ENCODE assay signal across 8 mouse cellular contexts in the genomic region with DNA sequence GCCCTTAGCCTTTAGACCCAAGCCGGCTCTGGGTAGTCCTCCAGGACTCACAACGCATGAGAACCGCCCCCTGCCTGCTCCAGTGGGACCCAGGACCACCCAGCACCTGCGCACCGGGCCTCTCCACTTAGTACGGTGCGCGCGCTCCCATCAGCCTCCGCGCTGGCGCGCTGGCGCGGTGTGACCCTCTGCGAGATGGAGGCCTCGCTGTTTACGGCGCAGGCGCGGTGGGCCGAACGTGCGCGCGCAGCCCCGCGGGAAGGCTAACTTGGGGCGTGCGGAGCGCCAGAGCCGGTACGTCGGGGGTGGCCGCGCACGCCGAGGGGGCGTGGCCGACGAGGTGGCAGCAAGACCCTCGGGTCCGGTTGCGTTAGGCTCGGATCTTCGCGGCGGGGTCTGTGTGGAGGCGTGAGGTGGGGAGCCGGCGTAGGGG. TPM values are rescaled to one million over a fixed set of nuclear protein-coding genes. Genes with fewer than 3 reads are reported as not detected.
DNase-seq lines count a peak whose midpoint lies in the region; ATAC-seq and TF ChIP-seq lines count a peak whose summit lies in the region.

A gene (plus strand): TSS at position 156 of the 433 bp plus-strand sequence.
A gene (plus strand): TSS at position 344 of the 433 bp plus-strand sequence.

- H3K4me2 ChIP-seq in lung, postnatal 0 days (replicated peaks; ENCODE audit: low read depth, low read length) = peak within 1 kb of the TSS; percentile 95

- WGBS in hindbrain, embryonic 10.5 days = under 1% methylated on average over 51 of the region's 51 CpGs
- WGBS in lung, postnatal 0 days = 1% methylated on average over 45 of the region's 51 CpGs

- no peaks in the 10 kb centered on the region for H3K9me3 ChIP-seq in hindbrain, embryonic 10.5 days
- no peaks in the 10 kb centered on the region for H3K9me3 ChIP-seq in lung, postnatal 0 days (ENCODE audit: low read length)

- peak within 1 kb of the TSS; percentile 95 for H3K27ac ChIP-seq in hindbrain, embryonic 10.5 days
- H3K27ac ChIP-seq in lung, postnatal 0 days (ENCODE audit: low read length) = peak within 1 kb of the TSS; percentile 76

- H3K36me3 ChIP-seq in hindbrain, embryonic 10.5 days = peaks cover 22% of the 10 kb centered on the region
- H3K36me3 ChIP-seq in lung, postnatal 0 days (ENCODE audit: insufficient read depth, low read length) = no peaks in the 10 kb centered on the region

- H3K9ac ChIP-seq in lung, postnatal 0 days (replicated peaks; ENCODE audit: low read depth) = peak within 1 kb of the TSS; percentile 68

- H3K4me3 ChIP-seq in hindbrain, embryonic 10.5 days = peak within 1 kb of the TSS; percentile 84
- peak within 1 kb of the TSS; percentile 76 for H3K4me3 ChIP-seq in lung, postnatal 0 days (ENCODE audit: low read depth, low read length)

- H3K27me3 ChIP-seq in hindbrain, embryonic 10.5 days (ENCODE audit: insufficient read depth, poor library complexity, severe bottlenecking) = no peaks in the 10 kb centered on the region
- H3K27me3 ChIP-seq in lung, postnatal 0 days (replicated peaks; ENCODE audit: insufficient read depth, low read length) = no peaks in the 10 kb centered on the region

- H3K4me1 ChIP-seq in hindbrain, embryonic 10.5 days (replicated peaks) = peaks cover 28% of the 10 kb centered on the region
- H3K4me1 ChIP-seq in lung, postnatal 0 days (ENCODE audit: insufficient read depth, low read depth, low read length) = peaks cover 5% of the 10 kb centered on the region; the same call in 1 of the 2 replicates

- peak; percentile 98 for ATAC-seq in frontal cortex, adult (ENCODE audit: low TSS enrichment)
- ATAC-seq in lung, postnatal 0 days = peak; percentile 98

- TF ChIP-seq EP300 in lung, postnatal 0 days (IDR thresholded peaks at IDR 0.05) = no peak

- no peak for TF ChIP-seq CTCF in lung, postnatal 0 days (IDR thresholded peaks at IDR 0.05)

- DNase-seq in MEL-GATA-1-ER (ENCODE audit: extremely low read depth, low read depth) = peak; percentile 74
- DNase-seq in cerebellum, adult 8-10 months = peak; percentile 94
- peak; percentile 98 for DNase-seq in hindbrain, embryonic 10.5 days (ENCODE audit: low spot score)
- peak; percentile 94 for DNase-seq in layer of hippocampus, adult 9-11 months
- DNase-seq in lung, postnatal 0 days (ENCODE audit: low spot score) = peak; percentile 94
- peak; percentile 90 for DNase-seq in ovary, postnatal 14 days (ENCODE audit: low spot score)
- peak; percentile 99 for DNase-seq in thymus, postnatal 14 days

RNA-seq across cellular contexts. Expression of the first gene that starts in this region (rescaled TPM):
- polyA plus RNA-seq in hindbrain, embryonic 10.5 days (2016; fragmentation: Nextera tagmentation; extraction: Ambion mirVana) = 16.8 and 19.5 TPM in 2 replicates
- polyA plus RNA-seq in lung, postnatal 0 days (2015; fragmentation: Nextera tagmentation; extraction: Ambion mirVana) = 8.1 and 8.4 TPM in 2 replicates

RNA-seq across cellular contexts. Expression of the second gene that starts in this region (rescaled TPM):
- 2.2 and 2.7 TPM in 2 replicates for polyA plus RNA-seq in hindbrain, embryonic 10.5 days (2016; fragmentation: Nextera tagmentation; extraction: Ambion mirVana)
- polyA plus RNA-seq in lung, postnatal 0 days (2015; fragmentation: Nextera tagmentation; extraction: Ambion mirVana) = 1.1 TPM in 2 replicates

Comparison
In these comparisons a context has a peak if more than half of its experiments do, and no peak if none do; other contexts are left out.
1. Peak in every context shown above with its lines: DNase-seq, ATAC-seq, H3K4me3 ChIP-seq and H3K27ac ChIP-seq.